27 mouse cellular contexts compared by ENCODE assay signal in the genomic region with DNA sequence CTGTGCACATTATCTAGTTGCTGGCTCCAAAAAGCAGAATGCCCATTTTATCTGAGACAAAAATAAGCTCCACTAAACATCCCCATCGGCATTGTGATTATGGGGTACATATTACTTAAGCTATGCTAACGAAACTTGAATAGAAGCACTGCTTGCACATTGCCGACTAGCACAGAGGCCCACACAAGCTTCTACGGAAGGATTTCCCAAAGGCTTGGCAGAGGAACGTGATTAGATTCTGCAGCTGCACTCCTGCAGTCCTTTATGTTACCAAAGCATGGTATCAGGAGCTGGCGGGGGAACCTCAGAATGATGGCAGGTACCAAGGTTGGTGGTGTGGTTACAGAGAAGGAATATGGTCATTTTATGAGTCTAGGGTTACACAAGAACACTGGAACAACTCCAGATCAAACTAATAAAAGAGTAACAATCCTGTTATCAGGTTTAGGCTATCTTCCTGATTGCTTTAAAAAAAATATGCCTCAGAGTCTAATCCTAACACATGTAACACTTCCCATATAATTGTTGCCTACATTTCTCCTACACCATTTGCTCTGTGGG.
DNase-seq lines count a peak whose midpoint lies in the region; ATAC-seq and TF ChIP-seq lines count a peak whose summit lies in the region.
"Had no signal": no experiment of that assay in that cellular context is flagged by ENCODE, and none has a peak within 500 bp of the region (broad histone marks: within the 10 kb centered on the region; RNA-seq: fewer than 3 reads in every experiment).

No protein-coding gene starts in this region.

- H3K4me2 ChIP-seq in forebrain, embryonic 16.5 days (ENCODE audit: low read length): no peak overlapping the region
- H3K4me2 ChIP-seq in forebrain, embryonic 14.5 days (ENCODE audit: low read length): no peak overlapping the region
- H3K4me2 ChIP-seq in heart, embryonic 15.5 days: no peak overlapping the region
- no peak overlapping the region for H3K4me2 ChIP-seq in heart, embryonic 11.5 days
- H3K4me2 ChIP-seq: embryonic facial prominence, embryonic 15.5 days; limb, embryonic 15.5 days; liver, embryonic 15.5 days; lung, embryonic 14.5 days; stomach, embryonic 15.5 days had no signal

- no peak overlapping the region for H3K4me3 ChIP-seq in forebrain, embryonic 16.5 days (replicated peaks; ENCODE audit: low read length)
- no peak overlapping the region for H3K4me3 ChIP-seq in forebrain, embryonic 14.5 days (ENCODE audit: low read depth, low read length)
- H3K4me3 ChIP-seq in heart, embryonic 15.5 days: no peak overlapping the region
- H3K4me3 ChIP-seq in heart, embryonic 11.5 days (ENCODE audit: low read depth, low read length): no peak overlapping the region
- H3K4me3 ChIP-seq in olfactory bulb, adult 2 months (ENCODE audit: insufficient read depth, low read depth, low read length): no peak overlapping the region
- H3K4me3 ChIP-seq: embryonic facial prominence, embryonic 10.5 days; embryonic facial prominence, embryonic 15.5 days; limb, embryonic 10.5 days; limb, embryonic 15.5 days; liver, embryonic 15.5 days; stomach, embryonic 15.5 days had no signal

- H3K9ac ChIP-seq in forebrain, embryonic 16.5 days (replicated peaks; ENCODE audit: low read depth, low read length): no peak overlapping the region
- H3K9ac ChIP-seq in forebrain, embryonic 14.5 days (ENCODE audit: low read length): no peak overlapping the region
- no peak overlapping the region for H3K9ac ChIP-seq in heart, embryonic 15.5 days
- H3K9ac ChIP-seq in heart, embryonic 11.5 days (ENCODE audit: low read depth, low read length): no peak overlapping the region
- H3K9ac ChIP-seq: embryonic facial prominence, embryonic 15.5 days; limb, embryonic 15.5 days; liver, embryonic 15.5 days; lung, embryonic 14.5 days; stomach, embryonic 15.5 days had no signal

- H3K27ac ChIP-seq in forebrain, embryonic 16.5 days (ENCODE audit: low read length): peak overlapping the region; percentile 65
- no peak overlapping the region for H3K27ac ChIP-seq in forebrain, embryonic 14.5 days (ENCODE audit: low read depth, low read length)
- peak overlapping the region; percentile 67 for H3K27ac ChIP-seq in heart, embryonic 15.5 days
- H3K27ac ChIP-seq in heart, embryonic 11.5 days (ENCODE audit: low read depth, low read length): no peak overlapping the region
- peak overlapping the region; percentile 41 for H3K27ac ChIP-seq in olfactory bulb, adult 2 months (ENCODE audit: insufficient read depth, low read depth, low read length)
- H3K27ac ChIP-seq: embryonic facial prominence, embryonic 10.5 days; embryonic facial prominence, embryonic 15.5 days; limb, embryonic 10.5 days; limb, embryonic 15.5 days; liver, embryonic 15.5 days; stomach, embryonic 15.5 days had no signal

- H3K36me3 ChIP-seq in forebrain, embryonic 16.5 days (ENCODE audit: control insufficient read depth, insufficient read depth): no peaks in the 10 kb centered on the region
- H3K36me3 ChIP-seq in forebrain, embryonic 14.5 days (ENCODE audit: control insufficient read depth, insufficient read depth, low read length): no peaks in the 10 kb centered on the region
- H3K36me3 ChIP-seq in heart, embryonic 15.5 days: no peaks in the 10 kb centered on the region
- H3K36me3 ChIP-seq in heart, embryonic 11.5 days (ENCODE audit: control insufficient read depth, insufficient read depth, low read length): no peaks in the 10 kb centered on the region
- H3K36me3 ChIP-seq: embryonic facial prominence, embryonic 10.5 days; embryonic facial prominence, embryonic 15.5 days; limb, embryonic 10.5 days; limb, embryonic 15.5 days; liver, embryonic 15.5 days; stomach, embryonic 15.5 days had no signal

- H3K9me3 ChIP-seq in forebrain, embryonic 16.5 days (ENCODE audit: control insufficient read depth, low read length): no peaks in the 10 kb centered on the region
- no peaks in the 10 kb centered on the region; the same call in 1 of the 2 replicates for H3K9me3 ChIP-seq in forebrain, embryonic 14.5 days (replicated peaks; ENCODE audit: control insufficient read depth, low read length)
- H3K9me3 ChIP-seq in heart, embryonic 15.5 days (replicated peaks): no peaks in the 10 kb centered on the region; the same call in 1 of the 2 replicates
- H3K9me3 ChIP-seq in heart, embryonic 11.5 days (replicated peaks; ENCODE audit: control insufficient read depth, low read length): peaks cover 4% of the 10 kb centered on the region
- H3K9me3 ChIP-seq: embryonic facial prominence, embryonic 15.5 days; limb, embryonic 10.5 days; limb, embryonic 15.5 days; liver, embryonic 15.5 days; stomach, embryonic 15.5 days had no signal

- no peak for TF ChIP-seq CTCF in brain, embryonic 14.5 days (IDR thresholded peaks at IDR 0.05; ENCODE audit: borderline replicate concordance, extremely low read depth, insufficient read depth, insufficient read length)
- TF ChIP-seq CTCF in olfactory bulb, adult 2 months (IDR thresholded peaks at IDR 0.05; ENCODE audit: insufficient read depth, low read depth, low read length): no peak

- no peak for DNase-seq in forebrain, embryonic 14.5 days (ENCODE audit: low spot score)
- DNase-seq in brain, embryonic 14.5 days (ENCODE audit: low read depth): peak; percentile 11
- no peak for DNase-seq in cerebellum, adult 9-10 months
- DNase-seq: adrenal gland, postnatal 10 days; cerebellum, adult 18-20 months; cerebellum, postnatal 25 days; gastrocnemius, postnatal 25 days; heart, adult 11 months; kidney, adult 9 months; kidney, postnatal 10 days; layer of hippocampus, adult 9-11 months; lung, embryonic 14.5 days; lung, postnatal 14 days; midbrain, embryonic 14.5 days; right cerebral cortex, postnatal 25 days had no signal

- peaks cover 4% of the 10 kb centered on the region; the same call in 1 of the 2 replicates for H3K4me1 ChIP-seq in forebrain, embryonic 16.5 days (replicated peaks; ENCODE audit: control insufficient read depth, insufficient read depth, low read length)
- H3K4me1 ChIP-seq in forebrain, embryonic 14.5 days (ENCODE audit: control insufficient read depth, insufficient read depth, low read length): no peaks in the 10 kb centered on the region
- H3K4me1 ChIP-seq in heart, embryonic 15.5 days (replicated peaks): peaks cover 11% of the 10 kb centered on the region
- no peaks in the 10 kb centered on the region for H3K4me1 ChIP-seq in heart, embryonic 11.5 days (ENCODE audit: control insufficient read depth, insufficient read depth, low read length)
- H3K4me1 ChIP-seq in olfactory bulb, adult 2 months (ENCODE audit: control insufficient read depth, insufficient read depth, low read length): no peaks in the 10 kb centered on the region
- H3K4me1 ChIP-seq: embryonic facial prominence, embryonic 10.5 days; embryonic facial prominence, embryonic 15.5 days; limb, embryonic 10.5 days; limb, embryonic 15.5 days; liver, embryonic 15.5 days; stomach, embryonic 15.5 days had no signal

- no peak for ATAC-seq in forebrain, embryonic 16.5 days
- ATAC-seq in forebrain, embryonic 14.5 days: no peak
- ATAC-seq in heart, embryonic 15.5 days (replicated peaks; ENCODE audit: insufficient number of reproducible peaks, insufficient read depth, low FRiP score, low read depth): no peak
- no peak for ATAC-seq in heart, embryonic 11.5 days (replicated peaks; ENCODE audit: insufficient number of reproducible peaks, low FRiP score, low TSS enrichment)
- ATAC-seq: hindbrain, embryonic 16.5 days; Patski had no signal

- WGBS in forebrain, embryonic 16.5 days: 66% methylated on average over 6 of the region's 6 CpGs
- WGBS in forebrain, embryonic 14.5 days: 64% methylated on average over 6 of the region's 6 CpGs
- 48% methylated on average over 6 of the region's 6 CpGs for WGBS in heart, embryonic 15.5 days
- WGBS in heart, embryonic 11.5 days (ENCODE audit: insufficient replicate concordance): 77% methylated on average over 6 of the region's 6 CpGs
- 19% methylated on average over 6 of the region's 6 CpGs for WGBS in olfactory bulb, adult 2 months

- H3K27me3 ChIP-seq in forebrain, embryonic 16.5 days (replicated peaks; ENCODE audit: control insufficient read depth, insufficient read depth, low read length): no peaks in the 10 kb centered on the region
- H3K27me3 ChIP-seq in forebrain, embryonic 14.5 days (replicated peaks; ENCODE audit: control insufficient read depth, insufficient read depth, low read length): no peaks in the 10 kb centered on the region
- no peaks in the 10 kb centered on the region for H3K27me3 ChIP-seq in heart, embryonic 15.5 days
- no peaks in the 10 kb centered on the region for H3K27me3 ChIP-seq in heart, embryonic 11.5 days (ENCODE audit: control insufficient read depth, insufficient read depth, low read length)
- H3K27me3 ChIP-seq: embryonic facial prominence, embryonic 15.5 days; limb, embryonic 15.5 days; liver, embryonic 15.5 days; stomach, embryonic 15.5 days had no signal

- no peak for TF ChIP-seq POLR2A in brain, embryonic 14.5 days (IDR thresholded peaks at IDR 0.05; ENCODE audit: borderline replicate concordance, extremely low read depth, insufficient read depth, insufficient read length, poor library complexity, severe bottlenecking)
- TF ChIP-seq POLR2A in olfactory bulb, adult 2 months (IDR thresholded peaks at IDR 0.05; ENCODE audit: insufficient read depth, low read depth, low read length): no peak

Comparison
In these comparisons a context has a peak if more than half of its experiments do, and no peak if none do; other contexts are left out.
1. H3K27ac ChIP-seq: peak in forebrain, embryonic 16.5 days (single experiment), heart, embryonic 15.5 days (single experiment) and olfactory bulb, adult 2 months (single experiment); none in forebrain, embryonic 14.5 days (single experiment) and heart, embryonic 11.5 days (single experiment).